Mouse (Mus musculus) forebrain, embryonic 13.5 days (tissue): ENCODE measurements around the gene Celf5. TPM values are rescaled to one million over a fixed set of nuclear protein-coding genes. Genes with fewer than 3 reads are reported as not detected.
"Not testable (repeated sequence)": the region's sequence is repeated elsewhere in the genome, so short reads cannot be mapped to it uniquely, and the experiment has no call there.

ENCODE experiments used
- ATAC-seq: fragments of 200-750 bp; cut with Nextera tagmentation; 2 replicates; pipeline ENCODE4 v1.8.0; 2017
- H3K27ac ChIP-seq: fragments of 300-500 bp; sonication (generic); 2 replicates; pipeline ENCODE4 v1.5.1; 2015; ENCODE audit warnings: inconsistent platforms, mild to moderate bottlenecking, moderate library complexity
- H3K27me3 ChIP-seq: fragments of 300-500 bp; sonication (generic); 2 replicates; pipeline ENCODE4 v1.6.1; 2015; ENCODE audit warnings: mild to moderate bottlenecking, inconsistent platforms
- H3K36me3 ChIP-seq: fragments of 300-500 bp; sonication (generic); 2 replicates; pipeline ENCODE4 v1.6.1; 2015; ENCODE audit warnings: mild to moderate bottlenecking, inconsistent platforms; ENCODE audit not compliant: poor library complexity, severe bottlenecking
- H3K4me1 ChIP-seq: fragments of 300-500 bp; sonication (generic); 2 replicates; pipeline ENCODE4 v1.6.1; 2015; ENCODE audit warnings: inconsistent platforms
- H3K4me2 ChIP-seq: fragments of 300-500 bp; sonication (generic); 2 replicates; pipeline ENCODE4 v1.6.1; 2015; ENCODE audit warnings: inconsistent platforms, mild to moderate bottlenecking, moderate library complexity
- H3K4me3 ChIP-seq: fragments of 300-500 bp; sonication (generic); 2 replicates; pipeline ENCODE4 v1.5.1; 2015; ENCODE audit warnings: mild to moderate bottlenecking, inconsistent platforms
- H3K9ac ChIP-seq: fragments of 300-500 bp; sonication (generic); 2 replicates; pipeline ENCODE4 v1.6.1; 2015; ENCODE audit warnings: mild to moderate bottlenecking, inconsistent platforms
- H3K9me3 ChIP-seq: fragments of 300-500 bp; sonication (generic); replicated peaks from 2 replicates; pipeline ENCODE4 v1.6.1; 2016; ENCODE audit warnings: inconsistent platforms
- WGBS: fragments of 180-500 bp; shearing (Covaris S2); methylation state at CpG from one replicate; pipeline ENCODE4 v1.1.7; 2015; 5-methylcytosine and 5-hydroxymethylcytosine counted together
- polyA plus RNA-seq: library from polyadenylated mRNA; unstranded; fragments of >200 nt; fragmentation: Nextera tagmentation; extraction: Ambion mirVana; gene quantifications from 2 replicates; pipeline ENCODE4 v1.2.1, GENCODE M21; 2015

The Celf5 gene
- polyA plus RNA-seq, 1 experiment from 2014 or later, result 48.8 TPM

GRCm38 (mm10) chr10:81456983-81457563 is 25.4 kb downstream of the Celf5 start:
- Histone ChIP-seq H3K4me2 (no peak overlapping the region), H3K4me3 (no peak overlapping the region), H3K9me3 (no peaks in the 10 kb centered on the region), H3K27me3 (peaks cover 95% of the 10 kb centered on the region), H3K36me3 (no peaks in the 10 kb centered on the region; the same call in 1 of the 2 replicates), H3K27ac (no peak overlapping the region), H3K9ac (no peak overlapping the region), H3K4me1 (no peaks in the 10 kb centered on the region)
- 62% methylated on average over 12 of the region's 12 CpGs for WGBS
- no peak for ATAC-seq

GRCm38 (mm10) chr10:81455181-81455895 is 27.2 kb downstream of the Celf5 start, which contains the start of gene Nfic:
TSS of gene Nfic (minus strand) at chr10:81455635.
- Histone ChIP-seq H3K4me2 (no peak within 1 kb of the TSS), H3K4me3 (no peak within 1 kb of the TSS), H3K9ac (no peak within 1 kb of the TSS), H3K27ac (no peak within 1 kb of the TSS), H3K27me3 (peaks cover 95% of the 10 kb centered on the region), H3K4me1 (no peaks in the 10 kb centered on the region), H3K36me3 (no peaks in the 10 kb centered on the region; the same call in 1 of the 2 replicates), H3K9me3 (no peaks in the 10 kb centered on the region)
- no peak for ATAC-seq
- WGBS, result 64% methylated on average over 28 of the region's 28 CpGs

DNA sequence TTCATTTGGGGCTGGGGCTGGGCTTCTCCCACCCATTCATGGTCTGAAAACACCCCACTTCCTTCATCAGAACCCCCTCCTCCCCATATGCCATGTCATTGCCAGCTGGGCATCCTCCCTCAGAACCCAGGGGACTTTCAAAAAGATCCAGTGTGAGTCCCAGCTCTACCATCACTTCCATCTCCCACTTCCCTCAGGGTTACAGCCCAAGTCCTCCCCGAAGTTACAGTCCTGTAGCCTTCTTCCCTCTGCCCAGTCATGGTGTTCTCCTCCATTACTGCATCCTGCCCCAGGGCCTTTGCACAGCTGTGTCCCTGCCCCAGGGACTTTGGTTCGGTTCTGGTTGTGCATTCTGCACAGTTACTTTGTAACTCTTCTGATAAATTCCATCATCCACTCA is 28.4 kb downstream of the Celf5 start:
- no peak for ATAC-seq
- H3K27me3 ChIP-seq, result peaks cover 92% of the 10 kb centered on the region
- no peak overlapping the region for H3K4me2 ChIP-seq
- WGBS, result 74% methylated on average over 2 of the region's 2 CpGs
- H3K9me3 ChIP-seq, result no peaks in the 10 kb centered on the region
- H3K4me1 ChIP-seq, result no peaks in the 10 kb centered on the region
- no peak overlapping the region for H3K4me3 ChIP-seq
- no peak overlapping the region for H3K27ac ChIP-seq
- no peaks in the 10 kb centered on the region for H3K36me3 ChIP-seq
- H3K9ac ChIP-seq, result no peak overlapping the region

DNA sequence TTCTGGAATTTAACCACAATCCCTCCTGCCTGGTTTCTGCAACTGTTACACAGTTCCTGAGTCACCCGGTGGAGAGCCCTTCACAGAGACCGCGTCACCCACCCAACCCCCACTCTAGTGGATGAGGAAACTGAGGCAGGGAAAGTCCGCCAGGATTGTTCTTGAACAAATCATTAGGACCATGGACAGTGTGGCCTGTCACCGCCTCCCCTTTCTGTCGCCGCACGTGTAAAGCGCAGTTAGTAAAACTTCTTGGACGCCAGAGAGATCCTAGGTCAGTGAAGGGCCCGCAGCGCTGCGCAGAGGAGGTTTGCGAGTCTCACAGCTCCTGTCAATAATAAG is 29.6 kb downstream of the Celf5 start:
- no peaks in the 10 kb centered on the region for H3K4me1 ChIP-seq
- 3% methylated on average over 14 of the region's 14 CpGs for WGBS
- no peak overlapping the region for H3K27ac ChIP-seq
- H3K9ac ChIP-seq, result no peak overlapping the region
- H3K4me2 ChIP-seq, result no peak overlapping the region
- H3K27me3 ChIP-seq, result peaks cover 87% of the 10 kb centered on the region
- H3K9me3 ChIP-seq, result no peaks in the 10 kb centered on the region
- ATAC-seq, result no peak
- no peak overlapping the region for H3K4me3 ChIP-seq
- no peaks in the 10 kb centered on the region for H3K36me3 ChIP-seq

GRCm38 (mm10) chr10:81452237-81452946 is 30.1 kb downstream of the Celf5 start:
- H3K27ac ChIP-seq, result no peak overlapping the region
- H3K36me3 ChIP-seq, result no peaks in the 10 kb centered on the region
- no peak overlapping the region for H3K4me2 ChIP-seq
- H3K27me3 ChIP-seq, result peaks cover 82% of the 10 kb centered on the region
- H3K9me3 ChIP-seq, result no peaks in the 10 kb centered on the region
- H3K4me3 ChIP-seq, result 0 out of 2 replicates have a peak overlapping the region, but pooled peaks have one; percentile 2
- no peaks in the 10 kb centered on the region for H3K4me1 ChIP-seq
- ATAC-seq, result no peak
- WGBS, result 9% methylated on average over 36 of the region's 36 CpGs
- H3K9ac ChIP-seq, result 0 out of 2 replicates have a peak overlapping the region, but pooled peaks have one; percentile 1

DNA sequence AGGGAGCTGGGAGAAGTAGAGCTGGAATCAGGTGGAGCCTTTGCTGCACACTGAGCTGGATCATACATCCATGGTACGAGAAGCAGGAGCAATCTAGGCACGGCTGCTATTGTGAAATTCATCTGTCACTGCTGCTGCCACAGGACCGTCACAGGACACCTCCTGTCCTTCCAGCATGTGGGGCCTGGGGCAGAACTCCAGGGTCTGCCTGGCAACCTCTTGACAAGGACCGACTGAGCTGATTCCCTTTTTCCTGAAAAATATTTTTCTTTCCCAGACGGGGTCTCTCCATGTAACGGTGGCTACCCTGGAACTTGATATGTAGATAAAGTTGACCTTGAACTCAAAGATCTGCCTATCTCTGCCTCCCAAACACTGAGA is 31.2 kb downstream of the Celf5 start:
- no peak for ATAC-seq
- H3K4me1 ChIP-seq, result no peaks in the 10 kb centered on the region
- no peak overlapping the region for H3K4me3 ChIP-seq
- no peaks in the 10 kb centered on the region for H3K9me3 ChIP-seq
- no peak overlapping the region for H3K4me2 ChIP-seq
- H3K36me3 ChIP-seq, result no peaks in the 10 kb centered on the region
- H3K9ac ChIP-seq, result no peak overlapping the region
- WGBS, result 71% methylated on average over 6 of the region's 6 CpGs
- H3K27ac ChIP-seq, result no peak overlapping the region
- H3K27me3 ChIP-seq, result peaks cover 74% of the 10 kb centered on the region

GRCm38 (mm10) chr10:81450641-81451364 is 31.7 kb downstream of the Celf5 start:
- no peak for ATAC-seq
- H3K27ac ChIP-seq, result no peak overlapping the region
- H3K9me3 ChIP-seq, result no peaks in the 10 kb centered on the region
- WGBS, result 67% methylated on average over 9 of the region's 9 CpGs
- no peaks in the 10 kb centered on the region for H3K4me1 ChIP-seq
- H3K4me3 ChIP-seq, result no peak overlapping the region
- no peak overlapping the region for H3K9ac ChIP-seq
- no peaks in the 10 kb centered on the region for H3K36me3 ChIP-seq
- H3K4me2 ChIP-seq, result no peak overlapping the region
- H3K27me3 ChIP-seq, result peaks cover 70% of the 10 kb centered on the region

- Histone ChIP-seq H3K4me2 (no peak overlapping the region), H3K36me3 (no peaks in the 10 kb centered on the region), H3K4me3 (no peak overlapping the region), H3K4me1 (no peaks in the 10 kb centered on the region), H3K27me3 (peaks cover 64% of the 10 kb centered on the region), H3K9ac (no peak overlapping the region), H3K9me3 (no peaks in the 10 kb centered on the region), H3K27ac (no peak overlapping the region)
- peak; percentile 61 for ATAC-seq
- 2% methylated on average over 7 of the region's 7 CpGs for WGBS
Observed at GRCm38 (mm10) chr10:81450140-81450539, 32.4 kb downstream of the Celf5 start.

DNA sequence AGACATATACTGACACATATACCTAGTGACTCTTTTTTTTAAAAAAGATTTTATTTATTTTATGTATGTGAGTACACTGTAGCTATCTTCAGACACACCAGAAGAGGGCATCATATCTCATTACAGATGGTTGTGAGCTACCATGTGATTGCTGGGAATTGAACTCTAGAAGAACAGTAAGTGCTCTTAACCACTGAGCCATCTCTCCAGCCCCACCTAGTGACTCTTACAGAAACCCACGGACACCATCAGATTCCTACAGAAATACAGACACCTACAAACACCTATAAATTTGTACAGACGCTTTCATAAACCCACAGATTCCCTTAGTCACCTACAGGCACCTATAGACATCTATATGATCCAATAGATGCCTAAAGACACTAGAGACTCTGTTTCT is 37.0 kb downstream of the Celf5 start:
- 38% methylated on average over 2 of the region's 2 CpGs for WGBS
- not testable (repeated sequence) for ATAC-seq, H3K4me2 ChIP-seq

GRCm38 (mm10) chr10:81441019-81441418 is 41.5 kb downstream of the Celf5 start:
- Histone ChIP-seq H3K27ac (no peak overlapping the region), H3K4me3 (no peak overlapping the region)

More for the DNA sequence above, 37.0 kb downstream of the Celf5 start:
- H3K4me1 ChIP-seq, H3K27ac ChIP-seq, H3K36me3 ChIP-seq, H3K9me3 ChIP-seq, H3K9ac ChIP-seq, H3K4me3 ChIP-seq: not testable (repeated sequence)
- peaks cover 17% of the 10 kb centered on the region for H3K27me3 ChIP-seq

DNA sequence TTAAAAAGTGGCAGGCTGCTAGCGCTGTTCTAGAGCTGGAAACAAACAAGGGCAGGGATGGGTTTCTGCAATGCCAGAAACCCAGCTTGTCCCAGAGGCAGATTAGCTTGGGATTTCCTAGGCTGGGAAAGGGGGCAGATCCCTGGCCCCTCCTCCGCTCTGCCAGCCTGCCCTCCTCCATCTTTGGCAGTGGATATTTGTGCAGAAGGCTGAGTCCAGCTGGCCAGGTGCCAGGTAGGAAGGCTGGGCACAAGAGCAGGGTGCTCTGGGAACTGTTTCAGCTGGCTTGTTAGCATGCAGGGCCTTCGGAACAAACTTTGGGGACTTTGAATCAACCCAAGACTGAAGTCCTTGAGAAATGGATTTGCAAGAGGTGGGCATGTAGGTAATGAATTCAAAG is 47.1 kb downstream of the Celf5 start:
- WGBS, result 72% methylated on average over 3 of the region's 3 CpGs
- no peak for ATAC-seq
- no peak overlapping the region for H3K4me3 ChIP-seq
- no peaks in the 10 kb centered on the region for H3K36me3 ChIP-seq
- peaks cover 38% of the 10 kb centered on the region for H3K4me1 ChIP-seq
- H3K4me2 ChIP-seq, result no peak overlapping the region
- peak overlapping the region; percentile 45 for H3K9ac ChIP-seq
- peak overlapping the region; percentile 54 for H3K27ac ChIP-seq
- peaks cover 4% of the 10 kb centered on the region; the same call in 1 of the 2 replicates for H3K27me3 ChIP-seq
- no peaks in the 10 kb centered on the region for H3K9me3 ChIP-seq

More at GRCm38 (mm10) chr10:81441019-81441418, 41.5 kb downstream of the Celf5 start:
- ATAC-seq, result no peak
- Histone ChIP-seq H3K4me1 (peaks cover under 1% of the 10 kb centered on the region; the same call in 1 of the 2 replicates), H3K27me3 (peaks cover 4% of the 10 kb centered on the region; the same call in 1 of the 2 replicates), H3K36me3 (no peaks in the 10 kb centered on the region), H3K4me2 (no peak overlapping the region), H3K9ac (no peak overlapping the region), H3K9me3 (no peaks in the 10 kb centered on the region)
